Mouse (Mus musculus) limb, embryonic 13.5 days (tissue): ENCODE measurements around the gene Snx33. TPM values are rescaled to one million over a fixed set of nuclear protein-coding genes. Genes with fewer than 3 reads are reported as not detected.
"Not testable (repeated sequence)": the region's sequence is repeated elsewhere in the genome, so short reads cannot be mapped to it uniquely, and the experiment has no call there.

Experiments used
- ATAC-seq: fragments of 200-750 bp; cut with Nextera tagmentation; 2 replicates; pipeline ENCODE4 v1.8.0; 2017; ENCODE audit warnings: low read depth, moderate number of reproducible peaks, moderate TSS enrichment; ENCODE audit not compliant: low FRiP score
- H3K27ac ChIP-seq: fragments of 300-500 bp; sonication (generic); 2 replicates; pipeline ENCODE4 v1.5.1; 2015; ENCODE audit warnings: inconsistent platforms, mild to moderate bottlenecking, moderate library complexity
- H3K27me3 ChIP-seq: fragments of 300-500 bp; sonication (generic); 2 replicates; pipeline ENCODE4 v1.6.1; 2015; ENCODE audit warnings: mild to moderate bottlenecking, inconsistent platforms
- H3K36me3 ChIP-seq: fragments of 300-500 bp; sonication (generic); 2 replicates; pipeline ENCODE4 v1.6.1; 2015; ENCODE audit warnings: inconsistent platforms, mild to moderate bottlenecking, moderate library complexity
- H3K4me1 ChIP-seq: fragments of 300-500 bp; sonication (generic); 2 replicates; pipeline ENCODE4 v1.6.1; 2015; ENCODE audit warnings: inconsistent platforms
- H3K4me2 ChIP-seq: fragments of 300-500 bp; sonication (generic); replicated peaks from 2 replicates; pipeline ENCODE4 v1.6.1; 2015; ENCODE audit warnings: inconsistent platforms, mild to moderate bottlenecking, moderate library complexity
- H3K4me3 ChIP-seq: fragments of 300-500 bp; sonication (generic); 2 replicates; pipeline ENCODE4 v1.5.1; 2015; ENCODE audit warnings: moderate library complexity, mild to moderate bottlenecking, inconsistent platforms
- H3K9ac ChIP-seq: fragments of 300-500 bp; sonication (generic); 2 replicates; pipeline ENCODE4 v1.6.1; 2015; ENCODE audit warnings: mild to moderate bottlenecking, inconsistent platforms
- H3K9me3 ChIP-seq: fragments of 300-500 bp; sonication (generic); 2 replicates; pipeline ENCODE4 v1.6.1; 2016; ENCODE audit warnings: inconsistent platforms
- WGBS: fragments of 180-500 bp; shearing (Covaris S2); methylation state at CpG from one replicate; pipeline ENCODE4 v1.1.7; 2015; 5-methylcytosine and 5-hydroxymethylcytosine counted together
- polyA plus RNA-seq: library from polyadenylated mRNA; unstranded; fragments of >200 nt; fragmentation: Nextera tagmentation; extraction: Ambion mirVana; gene quantifications from 2 replicates; pipeline ENCODE4 v1.2.1, GENCODE M21; 2015

Gene Snx33
- polyA plus RNA-seq, 1 experiment from 2014 or later: 13.1 TPM

GRCm38 (mm10) chr9:56947481-56947880 lies 19.3 kb upstream of the Snx33 start:
- H3K4me2 ChIP-seq, H3K9me3 ChIP-seq, ATAC-seq, H3K9ac ChIP-seq, H3K4me3 ChIP-seq, H3K36me3 ChIP-seq, H3K27ac ChIP-seq, H3K27me3 ChIP-seq: not testable (repeated sequence)
- H3K4me1 ChIP-seq: peaks cover 11% of the 10 kb centered on the region
- 32% methylated on average over 3 of the region's 3 CpGs for WGBS

DNA sequence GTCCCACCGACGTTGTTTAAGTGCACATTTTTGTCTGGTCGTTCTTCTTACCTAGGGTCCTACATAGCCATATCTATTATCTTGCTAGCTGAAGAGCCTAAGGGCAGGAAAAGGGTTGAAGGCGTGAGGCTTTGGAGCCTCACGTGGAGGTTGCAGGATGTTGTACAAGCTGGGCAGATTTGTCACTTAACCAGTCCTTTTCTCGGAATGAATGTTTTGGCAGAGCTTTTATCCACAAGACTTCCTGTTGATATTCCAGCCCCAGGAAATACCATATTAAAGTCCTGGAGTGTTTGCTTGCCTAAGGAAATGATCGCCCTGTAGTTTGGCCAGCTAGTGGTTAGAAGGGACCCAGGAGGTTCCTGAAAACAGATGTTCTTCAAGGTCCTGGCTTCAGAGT lies 10.2 kb upstream of the Snx33 start:
- Histone ChIP-seq H3K9ac (peak overlapping the region; percentile 91), H3K27me3 (no peaks in the 10 kb centered on the region), H3K4me1 (peaks cover 16% of the 10 kb centered on the region), H3K36me3 (peaks cover 7% of the 10 kb centered on the region; the same call in 1 of the 2 replicates), H3K4me2 (peak overlapping the region; percentile 89), H3K27ac (no peak overlapping the region), H3K4me3 (peak overlapping the region; percentile 88), H3K9me3 (no peaks in the 10 kb centered on the region)
- no peak for ATAC-seq
- WGBS: 1% methylated on average over 7 of the region's 7 CpGs

DNA sequence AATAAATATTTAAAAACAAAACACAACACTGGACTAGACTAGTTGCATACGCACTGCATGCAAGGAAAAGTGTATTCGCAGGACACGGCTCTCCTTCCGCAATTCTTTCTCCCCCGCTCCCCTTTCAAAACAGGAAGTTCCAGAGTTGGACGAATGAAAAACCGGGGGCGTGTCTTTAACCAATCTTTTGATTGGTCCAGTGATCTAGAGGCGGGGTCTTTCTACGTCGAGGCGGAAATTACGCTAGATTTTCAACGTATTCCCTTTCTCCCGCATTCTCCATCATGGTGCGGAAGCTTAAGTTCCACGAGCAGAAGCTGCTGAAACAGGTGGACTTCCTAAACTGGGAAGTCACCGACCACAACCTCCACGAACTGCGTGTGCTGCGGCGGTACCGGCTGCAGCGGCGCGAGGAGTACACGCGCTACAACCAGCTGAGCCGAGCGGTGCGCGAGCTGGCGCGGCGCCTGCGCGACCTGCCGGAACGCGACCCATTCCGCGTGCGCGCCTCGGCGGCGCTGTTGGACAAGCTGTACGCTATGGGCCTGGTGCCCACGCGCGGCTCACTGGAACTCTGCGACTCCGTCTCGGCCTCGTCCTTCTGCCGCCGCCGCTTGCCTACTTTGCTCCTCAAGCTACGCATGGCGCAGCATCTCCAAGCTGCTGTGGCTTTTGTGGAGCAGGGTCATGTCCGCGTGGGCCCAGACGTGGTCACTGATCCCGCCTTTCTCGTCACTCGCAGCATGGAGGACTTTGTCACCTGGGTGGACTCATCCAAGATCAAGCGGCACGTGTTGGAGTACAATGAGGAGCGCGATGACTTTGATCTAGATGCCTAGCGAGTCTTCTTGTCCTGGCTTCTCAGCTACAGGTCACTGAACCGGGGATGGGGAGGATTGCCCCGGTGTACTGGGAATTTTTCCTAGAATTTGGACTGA lies 9.3 kb upstream of the Snx33 start, which contains the start of gene Imp3:
Gene Imp3, plus strand, starts transcription at position 253 of the 938 bp plus-strand sequence.
- H3K9ac ChIP-seq: peak within 1 kb of the TSS; percentile 91
- under 1% methylated on average over 73 of the region's 73 CpGs for WGBS
- ATAC-seq: peak; percentile 93

GRCm38 (mm10) chr9:56936861-56937222 lies 8.7 kb upstream of the Snx33 start:
- WGBS: 17% methylated on average over 6 of the region's 6 CpGs

More for the DNA sequence above, 9.3 kb upstream of the Snx33 start, which contains the start of gene Imp3:
- Histone ChIP-seq H3K4me2 (peak within 1 kb of the TSS; percentile 89), H3K9me3 (no peaks in the 10 kb centered on the region), H3K36me3 (peaks cover 6% of the 10 kb centered on the region; the same call in 1 of the 2 replicates), H3K4me3 (peak within 1 kb of the TSS; percentile 88), H3K27ac (peak within 1 kb of the TSS; percentile 89), H3K4me1 (peaks cover 16% of the 10 kb centered on the region), H3K27me3 (no peaks in the 10 kb centered on the region)

GRCm38 (mm10) chr9:56930556-56930955 lies 2.4 kb upstream of the Snx33 start:
- peaks cover 21% of the 10 kb centered on the region for H3K4me1 ChIP-seq
- 0 out of 2 replicates have a peak, but pooled peaks cover 5% of the 10 kb centered on the region for H3K27me3 ChIP-seq
- no peak overlapping the region for H3K27ac ChIP-seq
- H3K9ac ChIP-seq: no peak overlapping the region
- no peak overlapping the region for H3K4me2 ChIP-seq
- no peak overlapping the region for H3K4me3 ChIP-seq
- H3K9me3 ChIP-seq: no peaks in the 10 kb centered on the region
- WGBS: 78% methylated on average over 1 of the region's 1 CpGs
- H3K36me3 ChIP-seq: peaks cover 9% of the 10 kb centered on the region
- no peak for ATAC-seq

More at GRCm38 (mm10) chr9:56936861-56937222, 8.7 kb upstream of the Snx33 start:
- Histone ChIP-seq H3K27me3 (no peaks in the 10 kb centered on the region), H3K36me3 (peaks cover 4% of the 10 kb centered on the region; the same call in 1 of the 2 replicates), H3K4me2 (peak overlapping the region; percentile 89), H3K9me3 (no peaks in the 10 kb centered on the region), H3K4me3 (peak overlapping the region; percentile 88), H3K27ac (peak overlapping the region; percentile 15; the same call in 1 of the 2 replicates), H3K4me1 (peaks cover 16% of the 10 kb centered on the region), H3K9ac (peak overlapping the region; percentile 35; the same call in 1 of the 2 replicates)
- ATAC-seq: no peak

GRCm38 (mm10) chr9:56929496-56929895 lies 1.3 kb upstream of the Snx33 start:
- no peak overlapping the region for H3K9ac ChIP-seq
- 0 out of 2 replicates have a peak, but pooled peaks cover 5% of the 10 kb centered on the region for H3K27me3 ChIP-seq
- WGBS: 49% methylated on average over 4 of the region's 4 CpGs
- no peak for ATAC-seq
- peaks cover 31% of the 10 kb centered on the region for H3K4me1 ChIP-seq
- H3K27ac ChIP-seq: no peak overlapping the region
- H3K4me3 ChIP-seq: no peak overlapping the region
- H3K4me2 ChIP-seq: no peak overlapping the region
- peaks cover 18% of the 10 kb centered on the region for H3K36me3 ChIP-seq
- no peaks in the 10 kb centered on the region for H3K9me3 ChIP-seq

GRCm38 (mm10) chr9:56927191-56928012 lies 769 bp downstream of the Snx33 start:
- Histone ChIP-seq H3K27me3 (0 out of 2 replicates have a peak, but pooled peaks cover 5% of the 10 kb centered on the region), H3K27ac (peak overlapping the region; percentile 97), H3K4me3 (peak overlapping the region; percentile 79), H3K9ac (peak overlapping the region; percentile 89), H3K4me1 (peaks cover 52% of the 10 kb centered on the region), H3K9me3 (no peaks in the 10 kb centered on the region), H3K4me2 (peak overlapping the region; percentile 89), H3K36me3 (peaks cover 30% of the 10 kb centered on the region)
- peak; percentile 29; the same call in 1 of the 2 replicates for ATAC-seq
- under 1% methylated on average over 35 of the region's 35 CpGs for WGBS

GRCm38 (mm10) chr9:56926387-56926786 lies 1.8 kb downstream of the Snx33 start:
- peak overlapping the region; percentile 79 for H3K4me3 ChIP-seq
- H3K9ac ChIP-seq: peak overlapping the region; percentile 89
- ATAC-seq: no peak
- H3K27ac ChIP-seq: peak overlapping the region; percentile 97; the same call in 1 of the 2 replicates
- H3K4me1 ChIP-seq: peaks cover 53% of the 10 kb centered on the region
- H3K36me3 ChIP-seq: peaks cover 40% of the 10 kb centered on the region
- H3K9me3 ChIP-seq: peaks cover 7% of the 10 kb centered on the region
- H3K4me2 ChIP-seq: peak overlapping the region; percentile 89
- 83% methylated on average over 10 of the region's 10 CpGs for WGBS
- 0 out of 2 replicates have a peak, but pooled peaks cover 5% of the 10 kb centered on the region for H3K27me3 ChIP-seq

DNA sequence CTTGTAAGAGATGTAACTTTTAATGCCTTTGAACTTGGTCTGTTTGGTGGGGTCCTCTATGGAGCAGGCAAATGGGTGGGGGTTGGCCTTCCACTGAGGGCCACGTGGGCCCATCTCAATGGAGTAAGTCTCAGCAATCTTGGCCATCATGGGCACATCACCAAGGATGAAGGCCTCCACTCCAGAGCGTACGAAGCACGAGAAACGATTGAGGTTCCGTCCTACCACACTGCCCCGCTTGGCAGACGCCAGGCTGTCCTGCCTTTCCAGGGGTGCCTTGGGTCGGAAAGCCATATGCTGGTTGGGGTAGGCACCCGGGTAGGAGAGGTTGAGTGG lies 2.2 kb downstream of the Snx33 start:
- 0 out of 2 replicates have a peak, but pooled peaks cover 3% of the 10 kb centered on the region for H3K27me3 ChIP-seq
- H3K9me3 ChIP-seq: peaks cover 7% of the 10 kb centered on the region
- peaks cover 53% of the 10 kb centered on the region for H3K4me1 ChIP-seq
- ATAC-seq: no peak
- peak overlapping the region; percentile 79 for H3K4me3 ChIP-seq
- peaks cover 44% of the 10 kb centered on the region for H3K36me3 ChIP-seq
- WGBS: 97% methylated on average over 10 of the region's 10 CpGs
- H3K9ac ChIP-seq: peak overlapping the region; percentile 73; the same call in 1 of the 2 replicates
- no peak overlapping the region for H3K27ac ChIP-seq
- H3K4me2 ChIP-seq: peak overlapping the region; percentile 89

- Histone ChIP-seq H3K27me3 (0 out of 2 replicates have a peak, but pooled peaks cover 3% of the 10 kb centered on the region), H3K4me2 (peak overlapping the region; percentile 89), H3K4me3 (peak overlapping the region; percentile 79), H3K9ac (peak overlapping the region; percentile 73), H3K36me3 (peaks cover 49% of the 10 kb centered on the region), H3K9me3 (peaks cover 7% of the 10 kb centered on the region), H3K4me1 (peaks cover 53% of the 10 kb centered on the region), H3K27ac (peak overlapping the region; percentile 44; the same call in 1 of the 2 replicates)
- 88% methylated on average over 26 of the region's 26 CpGs for WGBS
- ATAC-seq: no peak
These were observed 2.7 kb downstream of the Snx33 start for GRCm38 (mm10) chr9:56925291-56926024.

- Histone ChIP-seq H3K4me1 (peaks cover 53% of the 10 kb centered on the region), H3K36me3 (peaks cover 57% of the 10 kb centered on the region), H3K27ac (0 out of 2 replicates have a peak overlapping the region, but pooled peaks have one; percentile 44), H3K27me3 (no peaks in the 10 kb centered on the region), H3K9me3 (peaks cover 7% of the 10 kb centered on the region), H3K4me2 (peak overlapping the region; percentile 89), H3K4me3 (peak overlapping the region; percentile 79), H3K9ac (peak overlapping the region; percentile 73)
- ATAC-seq: no peak
- WGBS: 22% methylated on average over 7 of the region's 7 CpGs
These were observed 3.5 kb downstream of the Snx33 start for GRCm38 (mm10) chr9:56924651-56925027.
